Mouse (Mus musculus) hindbrain, embryonic 14.5 days (tissue): ENCODE data around the gene Cplx2. TPM values are rescaled to one million over a fixed set of nuclear protein-coding genes. Genes with fewer than 3 reads are reported as not detected.

Source experiments
- ATAC-seq: fragments of 200-750 bp; cut with Nextera tagmentation; 2 replicates; pipeline ENCODE4 v1.8.0; 2017; ENCODE audit warnings: moderate number of reproducible peaks, mild to moderate bottlenecking, moderate TSS enrichment, moderate library complexity; ENCODE audit not compliant: low FRiP score
- DNase-seq: peaks from one replicate; pipeline ENCODE4 v3.0.0-alpha.2; 2015; ENCODE audit warnings: low spot score
- H3K27ac ChIP-seq: fragments of 300-500 bp; sonication (generic); 2 replicates; pipeline ENCODE4 v1.5.1; 2014; ENCODE audit warnings: mild to moderate bottlenecking, moderate library complexity
- H3K27me3 ChIP-seq: fragments of 300-500 bp; sonication (generic); 2 replicates; pipeline ENCODE4 v1.6.1; 2014; ENCODE audit warnings: mild to moderate bottlenecking, low read length, mixed read lengths; ENCODE audit not compliant: control insufficient read depth, insufficient read depth
- H3K36me3 ChIP-seq: fragments of 300-500 bp; sonication (generic); replicated peaks from 2 replicates; pipeline ENCODE4 v1.6.1; 2014; ENCODE audit not compliant: control insufficient read depth, insufficient read depth
- H3K4me1 ChIP-seq: fragments of 300-500 bp; sonication (generic); replicated peaks from 2 replicates; pipeline ENCODE4 v1.6.1; 2014; ENCODE audit warnings: antibody characterized with exemption, low read length, mixed read lengths; ENCODE audit not compliant: control insufficient read depth, insufficient read depth
- H3K4me2 ChIP-seq: fragments of 300-500 bp; sonication (generic); replicated peaks from 2 replicates; pipeline ENCODE4 v1.6.1; 2014; ENCODE audit warnings: mild to moderate bottlenecking, moderate library complexity
- H3K4me3 ChIP-seq: fragments of 300-500 bp; sonication (generic); replicated peaks from 2 replicates; pipeline ENCODE4 v1.5.1; 2014; ENCODE audit warnings: mild to moderate bottlenecking, low read length
- H3K9ac ChIP-seq: fragments of 300-500 bp; sonication (generic); 2 replicates; pipeline ENCODE4 v1.6.1; 2014
- H3K9me3 ChIP-seq: fragments of 300-500 bp; sonication (generic); 2 replicates; pipeline ENCODE4 v1.6.1; 2016; ENCODE audit warnings: low read length; ENCODE audit not compliant: control insufficient read depth
- WGBS: fragments of 180-500 bp; shearing (Covaris S2); extraction: QIAGEN DNeasy Blood & Tissue Kit; methylation state at CpG from one replicate; pipeline ENCODE4 v1.1.7; 2014; 5-methylcytosine and 5-hydroxymethylcytosine counted together
- polyA plus RNA-seq: library from polyadenylated mRNA; unstranded; fragments of >200 nt; fragmentation: Nextera tagmentation; extraction: Ambion mirVana; gene quantifications from 2 replicates; pipeline ENCODE4 v1.2.1, GENCODE M21; 2014

Cplx2 gene
- polyA plus RNA-seq, 1 experiment from 2014 or later: 24.9 TPM

DNA sequence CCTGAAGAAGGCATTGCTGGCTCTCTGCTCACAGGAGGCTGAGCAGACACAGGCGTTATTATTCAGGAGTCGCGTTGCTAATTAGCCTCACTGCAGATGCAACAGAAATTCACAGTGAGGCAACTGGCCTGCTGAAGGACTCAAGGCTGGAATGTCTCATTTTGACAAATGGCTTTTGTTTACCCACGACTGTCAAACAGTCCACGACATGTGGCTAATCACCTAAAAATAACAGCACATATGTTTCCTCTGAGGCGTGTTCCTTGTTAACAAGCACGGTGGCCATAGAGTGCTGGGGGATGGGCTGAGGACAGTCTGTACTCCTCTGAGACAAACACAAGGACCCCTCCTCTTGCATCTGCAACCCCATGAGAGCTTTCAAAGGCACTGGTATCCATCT lies 41.1 kb downstream of the Cplx2 start:
- ATAC-seq: no peak
- Histone ChIP-seq H3K4me1 (no peaks in the 10 kb centered on the region; the same call in 1 of the 2 replicates), H3K9me3 (no peaks in the 10 kb centered on the region), H3K36me3 (no peaks in the 10 kb centered on the region), H3K9ac (no peak overlapping the region), H3K27me3 (no peaks in the 10 kb centered on the region), H3K4me3 (no peak overlapping the region), H3K27ac (0 out of 2 replicates have a peak overlapping the region, but pooled peaks have one; percentile 9), H3K4me2 (no peak overlapping the region)
- peak; percentile 43 for DNase-seq
- WGBS: 14% methylated on average over 7 of the region's 7 CpGs

DNA sequence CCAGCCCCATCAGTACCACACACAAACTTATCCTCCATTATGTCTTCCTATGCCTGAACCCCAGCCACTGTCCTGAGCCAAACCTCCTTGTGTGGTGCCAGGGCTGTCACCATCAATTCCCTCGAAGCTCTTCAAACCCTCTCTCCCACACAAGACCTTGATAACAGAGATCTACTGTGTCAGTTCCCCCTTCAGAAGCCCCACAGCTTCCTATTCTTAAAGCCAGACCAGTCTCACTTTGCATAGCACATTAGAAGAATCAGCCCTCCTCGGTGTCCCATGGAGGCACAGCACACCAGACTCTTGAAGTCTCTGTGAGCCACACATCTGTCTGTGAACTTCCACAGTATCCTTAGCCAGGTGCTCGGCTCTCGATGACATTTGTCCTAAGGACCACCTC lies 41.6 kb downstream of the Cplx2 start:
- H3K4me2 ChIP-seq: no peak overlapping the region
- WGBS: 86% methylated on average over 4 of the region's 4 CpGs
- no peak overlapping the region for H3K27ac ChIP-seq
- DNase-seq: no peak
- H3K4me3 ChIP-seq: no peak overlapping the region
- no peak overlapping the region for H3K9ac ChIP-seq
- H3K9me3 ChIP-seq: no peaks in the 10 kb centered on the region
- no peaks in the 10 kb centered on the region for H3K27me3 ChIP-seq
- H3K36me3 ChIP-seq: no peaks in the 10 kb centered on the region
- H3K4me1 ChIP-seq: no peaks in the 10 kb centered on the region; the same call in 1 of the 2 replicates
- ATAC-seq: no peak

- Histone ChIP-seq H3K4me3 (no peak overlapping the region), H3K4me2 (no peak overlapping the region), H3K36me3 (no peaks in the 10 kb centered on the region), H3K9ac (no peak overlapping the region), H3K27ac (no peak overlapping the region), H3K4me1 (peaks cover 13% of the 10 kb centered on the region), H3K9me3 (no peaks in the 10 kb centered on the region), H3K27me3 (no peaks in the 10 kb centered on the region)
- DNase-seq (no peak), ATAC-seq (no peak)
- WGBS: 97% methylated on average over 4 of the region's 4 CpGs
These were observed 43.9 kb downstream of the Cplx2 start for GRCm38 (mm10) chr13:54415059-54415458.

DNA sequence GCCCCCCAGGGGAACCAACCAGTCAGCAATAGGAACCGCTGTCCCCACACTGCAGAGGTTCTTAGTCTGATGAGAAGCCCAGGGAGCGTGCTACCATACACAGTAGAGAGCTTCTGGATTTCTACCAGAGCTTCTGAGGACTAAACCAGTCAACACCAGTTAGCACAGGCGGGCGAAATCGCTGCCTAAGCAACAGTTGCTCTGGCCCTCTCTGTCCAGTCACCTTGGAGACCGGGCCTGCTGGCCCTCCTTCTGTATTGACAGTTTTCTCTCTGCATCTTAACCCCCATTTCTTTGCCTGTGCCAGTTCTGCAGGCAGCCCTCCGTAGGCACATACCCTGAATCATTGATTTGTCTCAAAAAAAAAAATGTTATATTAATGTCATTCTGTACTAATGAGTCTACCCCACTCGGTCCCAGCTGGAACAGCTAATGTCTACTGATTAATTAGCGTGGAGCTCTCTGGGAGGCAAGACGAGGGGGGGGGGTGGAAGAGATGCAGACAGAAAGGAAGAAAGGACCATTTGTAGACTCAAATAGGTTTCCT lies 47.7 kb downstream of the Cplx2 start:
- no peaks in the 10 kb centered on the region for H3K9me3 ChIP-seq
- ATAC-seq: peak; percentile 43; the same call in 1 of the 2 replicates
- peaks cover 13% of the 10 kb centered on the region; the same call in 1 of the 2 replicates for H3K4me1 ChIP-seq
- H3K27me3 ChIP-seq: no peaks in the 10 kb centered on the region
- H3K36me3 ChIP-seq: no peaks in the 10 kb centered on the region
- H3K4me2 ChIP-seq: no peak overlapping the region
- H3K9ac ChIP-seq: no peak overlapping the region
- 37% methylated on average over 10 of the region's 10 CpGs for WGBS
- H3K4me3 ChIP-seq: no peak overlapping the region
- peak overlapping the region; percentile 60 for H3K27ac ChIP-seq
- peak; percentile 67 for DNase-seq

GRCm38 (mm10) chr13:54420226-54420625 lies 49.1 kb downstream of the Cplx2 start:
- no peak overlapping the region for H3K4me2 ChIP-seq
- no peak overlapping the region for H3K27ac ChIP-seq
- WGBS: 56% methylated on average over 12 of the region's 12 CpGs
- H3K36me3 ChIP-seq: no peaks in the 10 kb centered on the region
- DNase-seq (no peak), ATAC-seq (no peak)
- H3K27me3 ChIP-seq: no peaks in the 10 kb centered on the region
- no peaks in the 10 kb centered on the region for H3K9me3 ChIP-seq
- no peak overlapping the region for H3K9ac ChIP-seq
- no peak overlapping the region for H3K4me3 ChIP-seq
- H3K4me1 ChIP-seq: peaks cover 18% of the 10 kb centered on the region; the same call in 1 of the 2 replicates

DNA sequence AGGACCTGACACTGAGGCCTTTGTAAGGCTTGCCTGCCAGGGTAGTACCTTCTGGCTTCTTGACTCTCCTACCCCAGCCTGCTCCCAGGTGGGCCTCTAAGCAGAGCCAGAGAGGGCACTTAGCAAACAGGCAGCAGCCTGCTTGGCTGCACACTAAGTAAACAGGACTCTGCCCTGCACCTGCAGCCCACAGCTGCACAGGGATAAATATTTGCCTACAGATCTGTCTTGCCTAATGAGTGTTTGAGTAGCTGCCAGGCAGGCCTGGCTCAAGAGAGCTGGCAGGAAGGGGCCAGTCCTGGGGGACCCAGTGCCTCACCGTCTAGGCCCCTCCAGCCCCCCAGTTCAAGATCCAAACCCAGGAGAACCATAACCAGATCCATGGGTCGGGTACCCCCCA lies 54.1 kb downstream of the Cplx2 start:
- Histone ChIP-seq H3K4me2 (no peak overlapping the region), H3K27ac (peak overlapping the region; percentile 57; the same call in 1 of the 2 replicates), H3K36me3 (no peaks in the 10 kb centered on the region), H3K9me3 (no peaks in the 10 kb centered on the region), H3K9ac (no peak overlapping the region), H3K4me3 (no peak overlapping the region), H3K27me3 (no peaks in the 10 kb centered on the region), H3K4me1 (peaks cover 9% of the 10 kb centered on the region; the same call in 1 of the 2 replicates)
- peak; percentile 40 for DNase-seq
- peak; percentile 78 for ATAC-seq
- 59% methylated on average over 2 of the region's 2 CpGs for WGBS

DNA sequence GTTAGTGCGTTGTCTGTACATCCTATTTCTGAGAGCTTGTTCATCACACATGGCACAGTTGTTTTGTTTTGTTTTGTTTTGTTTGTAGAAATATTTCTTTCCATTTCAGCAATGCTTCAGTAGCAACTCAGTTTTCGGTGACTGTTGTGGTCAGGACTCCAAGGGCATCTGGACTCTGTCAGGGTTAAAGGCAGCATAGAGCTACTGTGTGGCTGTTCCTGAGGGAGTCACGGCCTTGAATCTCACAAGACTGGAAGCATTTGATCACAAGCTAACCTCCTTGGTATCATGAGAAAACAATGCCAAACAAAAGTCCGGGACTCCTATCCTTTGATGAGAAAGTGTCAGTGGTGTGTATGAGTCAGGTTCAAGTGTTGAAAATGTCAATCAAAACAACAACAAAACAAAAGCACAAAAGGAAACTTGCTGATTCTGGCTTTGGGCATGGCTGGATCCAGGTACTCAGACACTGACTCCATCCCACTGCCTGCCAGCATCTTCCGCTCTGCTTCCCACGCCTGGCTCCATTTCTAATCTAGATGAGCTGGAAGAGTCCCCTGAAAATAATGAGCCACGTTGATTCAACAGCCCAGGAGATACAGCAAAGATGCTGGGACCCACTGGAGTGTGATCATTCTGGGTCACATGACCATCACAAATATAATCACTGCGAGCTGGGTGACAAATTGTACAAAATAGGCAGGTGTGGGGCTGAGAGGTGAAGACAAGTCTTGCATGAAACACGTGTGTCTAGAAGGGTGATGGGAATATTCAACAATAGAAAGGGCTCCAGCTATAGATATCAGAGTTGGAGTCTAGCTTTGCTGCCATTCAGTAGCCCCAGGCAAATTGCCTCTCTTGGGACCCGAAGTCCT lies 55.9 kb downstream of the Cplx2 start:
- no peaks in the 10 kb centered on the region for H3K27me3 ChIP-seq
- no peak overlapping the region for H3K27ac ChIP-seq
- H3K9me3 ChIP-seq: no peaks in the 10 kb centered on the region
- no peaks in the 10 kb centered on the region for H3K36me3 ChIP-seq
- peaks cover 9% of the 10 kb centered on the region; the same call in 1 of the 2 replicates for H3K4me1 ChIP-seq
- no peak for ATAC-seq
- H3K4me2 ChIP-seq: no peak overlapping the region
- DNase-seq: no peak
- no peak overlapping the region for H3K4me3 ChIP-seq
- no peak overlapping the region for H3K9ac ChIP-seq
- 76% methylated on average over 10 of the region's 10 CpGs for WGBS

GRCm38 (mm10) chr13:54428771-54429170 lies 57.6 kb downstream of the Cplx2 start:
- Histone ChIP-seq H3K27ac (no peak overlapping the region), H3K4me3 (no peak overlapping the region), H3K9me3 (no peaks in the 10 kb centered on the region), H3K27me3 (no peaks in the 10 kb centered on the region), H3K9ac (no peak overlapping the region), H3K4me2 (no peak overlapping the region), H3K4me1 (peaks cover 9% of the 10 kb centered on the region; the same call in 1 of the 2 replicates), H3K36me3 (no peaks in the 10 kb centered on the region)
- no peak for ATAC-seq
- 86% methylated on average over 3 of the region's 3 CpGs for WGBS
- DNase-seq: no peak

DNA sequence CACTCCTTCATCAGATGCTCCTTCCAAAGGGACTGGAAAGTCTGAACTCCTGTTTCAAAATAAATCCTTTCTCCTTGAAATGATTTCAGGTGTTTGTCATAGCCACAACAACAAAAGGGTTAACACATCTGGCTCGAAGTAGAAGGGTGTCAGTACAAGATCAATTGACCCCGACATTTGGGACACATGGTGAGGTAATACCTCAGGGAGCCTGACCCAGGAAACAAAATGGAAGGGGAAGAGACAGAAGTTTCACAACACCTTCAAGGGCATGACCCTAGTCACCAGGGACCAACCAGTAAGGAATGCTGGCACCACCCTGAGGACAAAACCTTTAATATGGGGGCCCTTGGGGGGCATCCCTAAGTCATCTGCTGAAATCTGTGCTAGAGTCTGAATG lies 58.9 kb downstream of the Cplx2 start:
- DNase-seq (no peak), ATAC-seq (no peak)
- WGBS: 67% methylated on average over 2 of the region's 2 CpGs
- Histone ChIP-seq H3K27ac (no peak overlapping the region), H3K4me1 (peaks cover 5% of the 10 kb centered on the region; the same call in 1 of the 2 replicates), H3K27me3 (no peaks in the 10 kb centered on the region), H3K9me3 (no peaks in the 10 kb centered on the region), H3K9ac (no peak overlapping the region), H3K4me2 (no peak overlapping the region), H3K4me3 (no peak overlapping the region), H3K36me3 (no peaks in the 10 kb centered on the region)
